Mouse (Mus musculus) forebrain, postnatal 0 days (tissue): ENCODE measurements at regions not wholly inside any gene's neighbourhood (a gene's known extent, or its start where the extent isn't known, plus 50 kb on each side); places are given as distances from the start of the nearest gene placed in this dataset.
A peak's percentile ranks its signal among the peaks of the same experiment; 100 is the strongest.

Source experiments
- ATAC-seq: fragments of 200-750 bp; cut with Nextera tagmentation; 2 replicates; pipeline ENCODE4 v1.8.0; 2017; ENCODE audit warnings: mild to moderate bottlenecking, moderate library complexity
- DNase-seq: peaks from one replicate; pipeline ENCODE4 v3.0.0-alpha.2; 2015
- H3K27ac ChIP-seq: fragments of 300-500 bp; sonication (generic); 2 replicates; pipeline ENCODE4 v1.5.1; 2014; ENCODE audit warnings: low read depth, mild to moderate bottlenecking, antibody characterized with exemption, low read length, moderate library complexity, mixed read lengths
- H3K27me3 ChIP-seq: fragments of 300-500 bp; sonication (generic); 2 replicates; pipeline ENCODE4 v1.6.1; 2014; ENCODE audit warnings: mild to moderate bottlenecking, low read length, mixed read lengths; ENCODE audit not compliant: insufficient read depth
- H3K36me3 ChIP-seq: fragments of 300-500 bp; sonication (generic); 2 replicates; pipeline ENCODE4 v1.6.1; 2014; ENCODE audit warnings: mild to moderate bottlenecking, moderate library complexity; ENCODE audit not compliant: insufficient read depth
- H3K4me1 ChIP-seq: fragments of 300-500 bp; sonication (generic); 2 replicates; pipeline ENCODE4 v1.6.1; 2014; ENCODE audit warnings: antibody characterized with exemption; ENCODE audit not compliant: insufficient read depth
- H3K4me2 ChIP-seq: fragments of 300-500 bp; sonication (generic); 2 replicates; pipeline ENCODE4 v1.6.1; 2014; ENCODE audit warnings: low read depth, mild to moderate bottlenecking, moderate library complexity
- H3K4me3 ChIP-seq: fragments of 300-500 bp; sonication (generic); 2 replicates; pipeline ENCODE4 v1.5.1; 2014; ENCODE audit warnings: low read depth, low read length, mixed read lengths
- H3K9ac ChIP-seq: fragments of 300-500 bp; sonication (generic); 2 replicates; pipeline ENCODE4 v1.6.1; 2014; ENCODE audit warnings: mild to moderate bottlenecking
- H3K9me3 ChIP-seq: fragments of 300-500 bp; sonication (generic); 2 replicates; pipeline ENCODE4 v1.6.1; 2016; ENCODE audit warnings: low read length
- CTCF ChIP-seq: sonication (generic); IDR thresholded peaks from 2 replicates; pipeline ENCODE4 v1.5.1; 2016; ENCODE audit warnings: antibody characterized with exemption, control low read depth, low read depth
- WGBS: fragments of 180-500 bp; shearing (Covaris S2); extraction: QIAGEN DNeasy Blood & Tissue Kit; methylation state at CpG from one replicate; pipeline ENCODE4 v1.1.7; 2014; 5-methylcytosine and 5-hydroxymethylcytosine counted together

GRCm38 (mm10) chr7:37213751-37214181 lies 515.8 kb downstream of the Tshz3 start:
- 35% methylated on average over 3 of the region's 3 CpGs for WGBS
- H3K9me3 ChIP-seq: no peaks in the 10 kb centered on the region

GRCm38 (mm10) chr7:37215498-37215897 lies 517.6 kb downstream of the Tshz3 start:
- Histone ChIP-seq H3K27me3 (no peaks in the 10 kb centered on the region), H3K4me2 (no peak overlapping the region), H3K4me3 (no peak overlapping the region), H3K36me3 (no peaks in the 10 kb centered on the region), H3K27ac (no peak overlapping the region), H3K4me1 (0 out of 2 replicates have a peak, but pooled peaks cover 3% of the 10 kb centered on the region), H3K9ac (no peak overlapping the region), H3K9me3 (no peaks in the 10 kb centered on the region)
- DNase-seq (no peak), ATAC-seq (no peak)
- no peak for TF ChIP-seq CTCF
- WGBS: 94% methylated on average over 6 of the region's 6 CpGs

More at GRCm38 (mm10) chr7:37213751-37214181, 515.8 kb downstream of the Tshz3 start:
- no peak for TF ChIP-seq CTCF
- Histone ChIP-seq H3K4me2 (peak overlapping the region; percentile 8; the same call in 1 of the 2 replicates), H3K4me1 (0 out of 2 replicates have a peak, but pooled peaks cover 3% of the 10 kb centered on the region), H3K27ac (no peak overlapping the region), H3K4me3 (no peak overlapping the region), H3K9ac (no peak overlapping the region), H3K27me3 (no peaks in the 10 kb centered on the region), H3K36me3 (no peaks in the 10 kb centered on the region)
- no peak for ATAC-seq
- no peak for DNase-seq

GRCm38 (mm10) chr7:37220476-37220875 lies 522.6 kb downstream of the Tshz3 start:
- 94% methylated on average over 5 of the region's 5 CpGs for WGBS
- H3K27ac ChIP-seq: no peak overlapping the region

GRCm38 (mm10) chr7:37226423-37226822 lies 528.5 kb downstream of the Tshz3 start:
- 51% methylated on average over 3 of the region's 3 CpGs for WGBS
- Histone ChIP-seq H3K4me2 (no peak overlapping the region), H3K9me3 (no peaks in the 10 kb centered on the region), H3K4me1 (no peaks in the 10 kb centered on the region), H3K27me3 (no peaks in the 10 kb centered on the region), H3K27ac (no peak overlapping the region), H3K9ac (no peak overlapping the region), H3K4me3 (no peak overlapping the region), H3K36me3 (no peaks in the 10 kb centered on the region)
- ATAC-seq: no peak
- no peak for TF ChIP-seq CTCF
- DNase-seq: no peak

More at GRCm38 (mm10) chr7:37220476-37220875, 522.6 kb downstream of the Tshz3 start:
- no peak for TF ChIP-seq CTCF
- Histone ChIP-seq H3K27me3 (no peaks in the 10 kb centered on the region), H3K9ac (no peak overlapping the region), H3K4me1 (no peaks in the 10 kb centered on the region), H3K4me2 (no peak overlapping the region), H3K36me3 (no peaks in the 10 kb centered on the region), H3K4me3 (no peak overlapping the region), H3K9me3 (no peaks in the 10 kb centered on the region)
- DNase-seq: no peak
- no peak for ATAC-seq

- no peak for TF ChIP-seq CTCF
- ATAC-seq: no peak
- 84% methylated on average over 6 of the region's 6 CpGs for WGBS
- no peaks in the 10 kb centered on the region for H3K27me3 ChIP-seq
- H3K4me2 ChIP-seq: no peak overlapping the region
- no peak for DNase-seq
- no peaks in the 10 kb centered on the region for H3K9me3 ChIP-seq
- H3K36me3 ChIP-seq: no peaks in the 10 kb centered on the region
- no peak overlapping the region for H3K27ac ChIP-seq
- no peak overlapping the region for H3K4me3 ChIP-seq
- no peaks in the 10 kb centered on the region for H3K4me1 ChIP-seq
- H3K9ac ChIP-seq: no peak overlapping the region
These were observed 532.9 kb downstream of the Tshz3 start for GRCm38 (mm10) chr7:37230641-37231347.

GRCm38 (mm10) chr7:37240832-37241231 lies 532.6 kb downstream of the Zfp536 start:
- Histone ChIP-seq H3K9me3 (no peaks in the 10 kb centered on the region), H3K4me3 (no peak overlapping the region), H3K9ac (no peak overlapping the region), H3K27ac (no peak overlapping the region), H3K4me2 (no peak overlapping the region), H3K27me3 (no peaks in the 10 kb centered on the region), H3K4me1 (no peaks in the 10 kb centered on the region), H3K36me3 (no peaks in the 10 kb centered on the region)
- no peak for DNase-seq
- 79% methylated on average over 6 of the region's 6 CpGs for WGBS
- TF ChIP-seq CTCF: no peak
- ATAC-seq: no peak

- no peak overlapping the region for H3K4me2 ChIP-seq
- H3K4me3 ChIP-seq: no peak overlapping the region
- H3K36me3 ChIP-seq: no peaks in the 10 kb centered on the region
- DNase-seq (no peak), ATAC-seq (no peak)
- 72% methylated on average over 7 of the region's 7 CpGs for WGBS
- no peak for TF ChIP-seq CTCF
- no peaks in the 10 kb centered on the region for H3K9me3 ChIP-seq
- no peak overlapping the region for H3K9ac ChIP-seq
- H3K4me1 ChIP-seq: no peaks in the 10 kb centered on the region
- no peaks in the 10 kb centered on the region for H3K27me3 ChIP-seq
- H3K27ac ChIP-seq: no peak overlapping the region
These were observed 531.7 kb downstream of the Zfp536 start for GRCm38 (mm10) chr7:37241781-37242180.
